Mouse (Mus musculus): ENCODE measurements at regions not wholly inside any gene's neighbourhood (a gene's known extent, or its start where the extent isn't known, plus 50 kb on each side); places are given as distances from the start of the nearest gene placed in this dataset.

DNA sequence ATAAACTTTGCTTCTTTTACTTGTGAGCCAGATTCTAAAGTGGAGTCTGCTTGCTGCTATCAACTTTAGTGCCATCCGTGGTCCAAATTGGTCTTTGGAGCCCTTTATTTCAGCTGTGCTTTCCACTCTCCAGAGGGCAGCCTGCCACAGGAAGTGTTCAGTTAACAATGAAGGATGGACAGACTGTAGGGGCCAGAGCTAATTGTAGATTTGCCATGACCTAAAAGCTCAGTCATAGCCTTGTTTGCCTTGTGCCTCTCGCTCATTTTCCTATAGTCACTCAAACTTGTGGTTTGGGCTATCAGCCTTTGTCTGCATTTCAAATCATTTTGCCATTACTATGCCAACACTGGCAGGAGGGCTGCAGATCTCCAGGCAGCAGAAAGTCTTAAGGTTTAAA lies 131.8 kb upstream of the Vegfc start:
- TF ChIP-seq CTCF (IDR thresholded peaks at IDR 0.05; ENCODE audit: control insufficient read depth, insufficient read depth, low read length) = no peak
- no peak for TF ChIP-seq POLR2A (IDR thresholded peaks at IDR 0.05; ENCODE audit: borderline replicate concordance, control insufficient read depth, low read depth, low read length)

Measured in bone marrow, adult 2 months (tissue).